In genomic region chr7:68580650-68581049, GRCm38 (mm10) we compare ENCODE assay signal across 9 mouse cellular contexts.
DNase-seq lines count a peak whose midpoint lies in the region; ATAC-seq and TF ChIP-seq lines count a peak whose summit lies in the region.
"Had no signal": no experiment of that assay in that cellular context is flagged by ENCODE, and none has a peak within 500 bp of the region (broad histone marks: within the 10 kb centered on the region; RNA-seq: fewer than 3 reads in every experiment).

No protein-coding gene starts in this region.

- H3K4me3 ChIP-seq in heart, adult 2 months = no peak overlapping the region
- no peak overlapping the region for H3K4me3 ChIP-seq in heart, embryonic 10.5 days
- H3K4me3 ChIP-seq in kidney, postnatal 0 days (replicated peaks; ENCODE audit: low read depth, low read length) = no peak overlapping the region
- no peak overlapping the region for H3K4me3 ChIP-seq in lung, embryonic 14.5 days (ENCODE audit: low read depth, low read length)

- no peaks in the 10 kb centered on the region for H3K9me3 ChIP-seq in heart, embryonic 10.5 days
- H3K9me3 ChIP-seq in kidney, postnatal 0 days (replicated peaks; ENCODE audit: low read length) = no peaks in the 10 kb centered on the region
- no peaks in the 10 kb centered on the region for H3K9me3 ChIP-seq in lung, embryonic 14.5 days (ENCODE audit: low read depth, low read length)
- H3K9me3 ChIP-seq: heart, embryonic 15.5 days had no signal

- WGBS in heart, adult 2 months = 34% methylated on average over 4 of the region's 4 CpGs
- 39% methylated on average over 4 of the region's 4 CpGs for WGBS in heart, embryonic 10.5 days
- WGBS in kidney, postnatal 0 days = 56% methylated on average over 4 of the region's 4 CpGs
- WGBS in lung, embryonic 14.5 days = 34% methylated on average over 4 of the region's 4 CpGs

- no peaks in the 10 kb centered on the region for H3K4me1 ChIP-seq in heart, adult 2 months (ENCODE audit: control insufficient read depth, insufficient read depth, low read length)
- no peaks in the 10 kb centered on the region for H3K4me1 ChIP-seq in heart, embryonic 10.5 days
- no peaks in the 10 kb centered on the region for H3K4me1 ChIP-seq in kidney, postnatal 0 days (replicated peaks; ENCODE audit: insufficient read depth, low read length)
- H3K4me1 ChIP-seq in lung, embryonic 14.5 days (ENCODE audit: insufficient read depth) = no peaks in the 10 kb centered on the region
- H3K4me1 ChIP-seq: heart, embryonic 15.5 days had no signal

- peak; percentile 89 for TF ChIP-seq CTCF in heart, adult 2 months (IDR thresholded peaks at IDR 0.05)
- TF ChIP-seq CTCF in kidney, postnatal 0 days (IDR thresholded peaks at IDR 0.05; ENCODE audit: low read depth) = peak; percentile 76
- TF ChIP-seq CTCF in lung, embryonic 14.5 days (IDR thresholded peaks at IDR 0.05; ENCODE audit: low read depth) = peak; percentile 78

- DNase-seq in heart, adult 2 months = peak; percentile 8 to 56
- DNase-seq in heart, embryonic 10.5 days (ENCODE audit: low spot score) = no peak
- peak; percentile 19 for DNase-seq in A20 (ENCODE audit: low read depth, low spot score)
- peak; percentile 58 for DNase-seq in adrenal gland, postnatal 14 days
- peak; percentile 44 for DNase-seq in embryo, embryonic 9.5 days (ENCODE audit: extremely low spot score)
- peak; percentile 50 for DNase-seq in kidney, postnatal 0 days (ENCODE audit: low spot score)
- DNase-seq in lung, embryonic 14.5 days = peak; percentile 76
- DNase-seq in testis, postnatal 14 days (ENCODE audit: low spot score) = peak; percentile 46

- no peak overlapping the region for H3K27ac ChIP-seq in heart, adult 2 months
- H3K27ac ChIP-seq in heart, embryonic 10.5 days = no peak overlapping the region
- H3K27ac ChIP-seq in kidney, postnatal 0 days = no peak overlapping the region
- no peak overlapping the region for H3K27ac ChIP-seq in lung, embryonic 14.5 days (ENCODE audit: low read depth)
- H3K27ac ChIP-seq: heart, embryonic 15.5 days had no signal

- no peak for TF ChIP-seq POLR2A in heart, adult 2 months (IDR thresholded peaks at IDR 0.05; ENCODE audit: insufficient read depth, low read depth, low read length)

- TF ChIP-seq EP300 in heart, adult 2 months (IDR thresholded peaks at IDR 0.05; ENCODE audit: insufficient read depth, low read depth, low read length) = no peak

- H3K27me3 ChIP-seq in heart, adult 2 months (ENCODE audit: control insufficient read depth, insufficient read depth, low read length) = no peaks in the 10 kb centered on the region
- H3K27me3 ChIP-seq in heart, embryonic 10.5 days (ENCODE audit: insufficient read depth, poor library complexity, severe bottlenecking) = peaks cover 20% of the 10 kb centered on the region
- H3K27me3 ChIP-seq in kidney, postnatal 0 days (ENCODE audit: insufficient read depth, low read length) = no peaks in the 10 kb centered on the region
- H3K27me3 ChIP-seq in lung, embryonic 14.5 days (ENCODE audit: insufficient read depth, low read length) = peaks cover 11% of the 10 kb centered on the region

- no peak overlapping the region for H3K4me2 ChIP-seq in kidney, postnatal 0 days (ENCODE audit: low read length)
- H3K4me2 ChIP-seq in lung, embryonic 14.5 days = no peak overlapping the region

- H3K9ac ChIP-seq in heart, adult 2 months (ENCODE audit: low read depth, low read length) = no peak overlapping the region
- H3K9ac ChIP-seq in kidney, postnatal 0 days (ENCODE audit: low read depth, low read length) = no peak overlapping the region
- no peak overlapping the region for H3K9ac ChIP-seq in lung, embryonic 14.5 days
- H3K9ac ChIP-seq: heart, embryonic 15.5 days had no signal

- intact Hi-C loops in heart, adult 2 months (cut with DNase I) = loop anchor here (1.0 kb wide), 1 partner anchor 243 kb away; no protein-coding TSS in a partner anchor

- no peaks in the 10 kb centered on the region for H3K36me3 ChIP-seq in heart, adult 2 months (ENCODE audit: control insufficient read depth, insufficient read depth, low read length)
- no peaks in the 10 kb centered on the region for H3K36me3 ChIP-seq in heart, embryonic 10.5 days
- no peaks in the 10 kb centered on the region for H3K36me3 ChIP-seq in kidney, postnatal 0 days (ENCODE audit: insufficient read depth, low read length)
- H3K36me3 ChIP-seq in lung, embryonic 14.5 days (ENCODE audit: insufficient read depth) = no peaks in the 10 kb centered on the region
- H3K36me3 ChIP-seq: heart, embryonic 15.5 days had no signal

- no peak for ATAC-seq in kidney, postnatal 0 days (replicated peaks; ENCODE audit: low FRiP score, low read depth)
- ATAC-seq in lung, embryonic 14.5 days (ENCODE audit: insufficient read depth) = no peak

- no peaks in the 10 kb centered on the region for H3K79me2 ChIP-seq in heart, adult 2 months (replicated peaks; ENCODE audit: control insufficient read depth, insufficient read depth, low read length)
